Mouse (Mus musculus) cerebellum, adult 8-10 months (tissue): ENCODE results near the gene Bst2.

Experiments used
- DNase-seq: peaks from one replicate; pipeline ENCODE4 v3.0.0; 2022

Gene Bst2

GRCm38 (mm10) chr8:71516786-71517185 lies 20.5 kb downstream of the Bst2 start:
- no peak for DNase-seq

GRCm38 (mm10) chr8:71515043-71515442 lies 22.2 kb downstream of the Bst2 start:
- DNase-seq = no peak

GRCm38 (mm10) chr8:71513018-71513754 lies 24.1 kb downstream of the Bst2 start:
- DNase-seq = no peak

- no peak for DNase-seq
These were observed 25.6 kb downstream of the Bst2 start, which contains the start of gene Plvap for GRCm38 (mm10) chr8:71511644-71512043. Plvap (minus strand) TSS chr8:71511752.

- no peak for DNase-seq
These were observed 27.9 kb downstream of the Bst2 start for GRCm38 (mm10) chr8:71509316-71509715.

GRCm38 (mm10) chr8:71507589-71508104 lies 29.6 kb downstream of the Bst2 start:
- peak; percentile 78 for DNase-seq

- DNase-seq = peak; percentile 67
These were observed 31.3 kb downstream of the Bst2 start for GRCm38 (mm10) chr8:71505979-71506378.

- DNase-seq = no peak
These were observed 31.9 kb downstream of the Bst2 start for GRCm38 (mm10) chr8:71505326-71505725.

- no peak for DNase-seq
These were observed 32.9 kb downstream of the Bst2 start for GRCm38 (mm10) chr8:71504349-71504748.

GRCm38 (mm10) chr8:71498816-71499690 lies 38.2 kb downstream of the Bst2 start:
- no peak for DNase-seq

GRCm38 (mm10) chr8:71497881-71498501 lies 39.3 kb downstream of the Bst2 start:
- DNase-seq = no peak

GRCm38 (mm10) chr8:71497077-71497645 lies 40.1 kb downstream of the Bst2 start:
- DNase-seq = no peak

GRCm38 (mm10) chr8:71496481-71496880 lies 40.8 kb downstream of the Bst2 start:
- peak; percentile 73 for DNase-seq

- peak; percentile 35 for DNase-seq
These were observed 41.4 kb downstream of the Bst2 start for GRCm38 (mm10) chr8:71495811-71496210.

- DNase-seq = peak; percentile 85
These were observed 42.2 kb downstream of the Bst2 start for GRCm38 (mm10) chr8:71495039-71495438.

- peak; percentile 86 for DNase-seq
These were observed 48.8 kb downstream of the Bst2 start for GRCm38 (mm10) chr8:71488454-71488853.

GRCm38 (mm10) chr8:71487691-71488445 lies 49.4 kb downstream of the Bst2 start, which contains the start of gene Gtpbp3:
Gtpbp3 (plus strand) TSS chr8:71488103.
- peak; percentile 71 for DNase-seq

- DNase-seq = no peak
These were observed 51.1 kb downstream of the Bst2 start for GRCm38 (mm10) chr8:71486136-71486529.

GRCm38 (mm10) chr8:71485142-71486135 lies 51.8 kb downstream of the Bst2 start, which contains the start of gene Ano8:
Ano8 (minus strand) TSS chr8:71485963.
- DNase-seq = peak; percentile 84

GRCm38 (mm10) chr8:71484736-71485135 lies 52.5 kb downstream of the Bst2 start:
- no peak for DNase-seq
